Mouse (Mus musculus) myocyte (in vitro differentiated cells): ENCODE measurements around the gene Nit1.

Source experiments
- CEBPB ChIP-seq: IDR thresholded peaks from 2 replicates; pipeline ENCODE4 v1.6.1; 2011; ENCODE audit warnings: mild to moderate bottlenecking, moderate library complexity; ENCODE audit not compliant: poor library complexity, insufficient read depth, severe bottlenecking
- E2F4 ChIP-seq: IDR thresholded peaks from one replicate; pipeline ENCODE4 v1.6.1; 2011; ENCODE audit warnings: mild to moderate bottlenecking, control low read depth, moderate library complexity; ENCODE audit not compliant: insufficient read depth
- MAX ChIP-seq: IDR thresholded peaks from one replicate; pipeline ENCODE4 v1.6.1; 2011; ENCODE audit warnings: low read depth, mild to moderate bottlenecking, control low read depth
- MYOD1 ChIP-seq, 3 experiments: IDR thresholded peaks; one replicate each; pipeline ENCODE4 v1.6.1; 2011; ENCODE audit warnings: control low read depth in 2 of 3, low read depth in 2 of 3, mild to moderate bottlenecking in 2 of 3, moderate library complexity in 1 of 3; ENCODE audit not compliant: insufficient read length in 2 of 3, control insufficient read depth in 1 of 3
- MYOG ChIP-seq, 3 experiments: IDR thresholded peaks; one replicate each; pipeline ENCODE4 v1.6.1; 2011; ENCODE audit warnings: control low read depth in 2 of 3, low read depth in 2 of 3, mild to moderate bottlenecking in 2 of 3; ENCODE audit not compliant: insufficient read length in 2 of 3, control insufficient read depth in 1 of 3, insufficient read depth in 1 of 3
- POLR2A ChIP-seq: IDR thresholded peaks from one replicate; pipeline ENCODE4 v1.6.1; 2011; ENCODE audit warnings: low read depth, mild to moderate bottlenecking, control low read depth, moderate library complexity; ENCODE audit not compliant: insufficient read length
- POLR2AphosphoS2 ChIP-seq: IDR thresholded peaks from one replicate; pipeline ENCODE4 v1.6.1; 2011; ENCODE audit warnings: low read depth, control low read depth; ENCODE audit not compliant: insufficient read length
- REST ChIP-seq: IDR thresholded peaks from one replicate; pipeline ENCODE4 v1.6.1; 2011; ENCODE audit warnings: mild to moderate bottlenecking, control low read depth, moderate library complexity; ENCODE audit not compliant: insufficient read depth, insufficient read length
- SRF ChIP-seq: IDR thresholded peaks from one replicate; pipeline ENCODE4 v1.6.1; 2011; ENCODE audit warnings: low read depth; ENCODE audit not compliant: control insufficient read depth, insufficient read length
- TCF12 ChIP-seq: IDR thresholded peaks from one replicate; pipeline ENCODE4 v1.6.1; 2011; ENCODE audit warnings: mild to moderate bottlenecking, control low read depth; ENCODE audit not compliant: poor library complexity, insufficient read depth, severe bottlenecking

DNA sequence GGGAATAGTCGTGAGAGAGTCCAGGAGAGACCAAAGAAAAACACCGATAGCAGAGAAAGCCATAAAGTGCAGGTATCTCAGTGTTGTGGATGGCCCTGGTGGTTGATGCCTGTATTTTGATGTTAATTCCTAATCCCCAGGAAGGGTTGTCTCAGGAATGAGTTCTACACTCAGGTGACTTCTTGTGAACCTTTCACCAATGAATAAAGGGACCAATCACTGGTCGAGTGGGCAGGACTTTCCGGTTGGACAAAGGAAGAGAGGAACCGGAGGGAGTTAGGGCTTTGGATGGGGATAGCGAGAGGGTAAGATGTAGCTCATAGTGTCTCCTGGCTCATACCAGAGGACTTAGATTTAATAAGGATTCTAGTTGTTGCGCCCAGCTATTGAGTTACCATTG, 25.7 kb downstream of the Nit1 start:
- TF ChIP-seq E2F4 (no peak), POLR2A (no peak), MAX (no peak), MYOD1 (IDR thresholded peaks at IDR 0.05; ENCODE audit: control insufficient read depth in 1 of 3, insufficient read length in 2 of 3, low read depth in 2 of 3) (no peak), CEBPB (no peak), POLR2AphosphoS2 (no peak), REST (no peak), TCF12 (no peak), SRF (no peak), MYOG (IDR thresholded peaks at IDR 0.05; ENCODE audit: control insufficient read depth in 1 of 3, insufficient read depth in 1 of 3, insufficient read length in 2 of 3, low read depth in 2 of 3) (no peak)
